Mouse (Mus musculus) liver, embryonic 15.5 days (tissue): ENCODE results near the gene Anapc7. TPM values are rescaled to one million over a fixed set of nuclear protein-coding genes. Genes with fewer than 3 reads are reported as not detected.

Source experiments
- ATAC-seq: fragments of 200-750 bp; cut with Nextera tagmentation; 2 replicates; pipeline ENCODE4 v1.8.0; 2017; ENCODE audit warnings: moderate number of reproducible peaks, mild to moderate bottlenecking, moderate library complexity; ENCODE audit not compliant: insufficient read depth
- H3K27ac ChIP-seq: fragments of 300-500 bp; sonication (generic); replicated peaks from 2 replicates; pipeline ENCODE4 v1.5.1; 2015; ENCODE audit warnings: mild to moderate bottlenecking, inconsistent platforms
- H3K27me3 ChIP-seq: fragments of 300-500 bp; sonication (generic); 2 replicates; pipeline ENCODE4 v1.6.1; 2015; ENCODE audit warnings: mild to moderate bottlenecking, inconsistent platforms
- H3K36me3 ChIP-seq: fragments of 300-500 bp; sonication (generic); replicated peaks from 2 replicates; pipeline ENCODE4 v1.6.1; 2015; ENCODE audit warnings: moderate library complexity, mild to moderate bottlenecking, inconsistent platforms
- H3K4me1 ChIP-seq: fragments of 300-500 bp; sonication (generic); replicated peaks from 2 replicates; pipeline ENCODE4 v1.6.1; 2015; ENCODE audit warnings: inconsistent platforms
- H3K4me2 ChIP-seq: fragments of 300-500 bp; sonication (generic); 2 replicates; pipeline ENCODE4 v1.6.1; 2015; ENCODE audit warnings: moderate library complexity, mild to moderate bottlenecking, inconsistent platforms
- H3K4me3 ChIP-seq: fragments of 300-500 bp; sonication (generic); replicated peaks from 2 replicates; pipeline ENCODE4 v1.5.1; 2015; ENCODE audit warnings: mild to moderate bottlenecking, inconsistent platforms
- H3K9ac ChIP-seq: fragments of 300-500 bp; sonication (generic); 2 replicates; pipeline ENCODE4 v1.6.1; 2015; ENCODE audit warnings: moderate library complexity, mild to moderate bottlenecking, inconsistent platforms
- H3K9me3 ChIP-seq: fragments of 300-500 bp; sonication (generic); replicated peaks from 2 replicates; pipeline ENCODE4 v1.6.1; 2016; ENCODE audit warnings: inconsistent platforms
- WGBS: fragments of 180-500 bp; shearing (Covaris S2); methylation state at CpG from one replicate; pipeline ENCODE4 v1.1.7; 2015; ENCODE audit warnings: mixed read lengths; ENCODE audit not compliant: insufficient replicate concordance; 5-methylcytosine and 5-hydroxymethylcytosine counted together
- polyA plus RNA-seq: library from polyadenylated mRNA; unstranded; fragments of >200 nt; fragmentation: Nextera tagmentation; extraction: Ambion mirVana; gene quantifications from 2 replicates; pipeline ENCODE4 v1.2.1, GENCODE M21; 2015

Anapc7 gene
- polyA plus RNA-seq, 1 experiment from 2014 or later = 14.4 TPM

DNA sequence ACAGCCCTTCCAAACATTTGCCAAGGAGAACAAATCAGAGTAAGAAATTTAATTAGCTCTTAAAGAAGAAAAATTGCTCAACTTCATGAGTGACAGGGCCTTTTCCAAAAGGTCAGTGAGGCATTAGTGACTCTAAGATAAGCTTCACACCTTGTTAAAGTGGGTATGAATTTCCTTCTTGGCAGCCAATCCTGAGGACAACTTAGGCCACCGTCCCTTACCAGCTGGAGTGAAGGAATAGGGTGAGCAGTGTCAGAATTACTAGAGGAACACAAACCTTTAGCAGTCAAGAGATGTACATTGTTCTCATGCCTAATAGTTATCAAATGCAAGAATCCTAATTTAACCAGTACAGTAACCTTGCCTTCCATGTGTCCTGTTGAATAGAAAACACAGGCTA lies 73.0 kb downstream of the Anapc7 start:
- H3K4me3 ChIP-seq = no peak overlapping the region
- ATAC-seq = no peak
- 90% methylated on average over 1 of the region's 1 CpGs for WGBS
- peaks cover 84% of the 10 kb centered on the region for H3K36me3 ChIP-seq
- H3K4me2 ChIP-seq = no peak overlapping the region
- peaks cover 21% of the 10 kb centered on the region for H3K4me1 ChIP-seq
- no peak overlapping the region for H3K27ac ChIP-seq
- H3K27me3 ChIP-seq = no peaks in the 10 kb centered on the region
- no peak overlapping the region for H3K9ac ChIP-seq
- H3K9me3 ChIP-seq = no peaks in the 10 kb centered on the region

Other genes with a start within 250 kb of the Anapc7 start
- 4.6 and 5.1 TPM in 2 replicates for gene Hvcn1, start 214.9 kb upstream of the Anapc7 start, polyA plus RNA-seq
- 0.73 and 0.89 TPM in 2 replicates for gene Tctn1, start 157.2 kb upstream of the Anapc7 start, polyA plus RNA-seq
- gene Pptc7, start 137.3 kb upstream of the Anapc7 start, polyA plus RNA-seq = 3.7 TPM in 2 replicates
- gene Rad9b, start 67.5 kb upstream of the Anapc7 start, polyA plus RNA-seq = 2.6 and 3.0 TPM in 2 replicates
- 87.8 and 103 TPM in 2 replicates for gene Vps29, start 67.3 kb upstream of the Anapc7 start, polyA plus RNA-seq
- gene Gpn3, start 49.8 kb upstream of the Anapc7 start, polyA plus RNA-seq = 48.7 and 53.5 TPM in 2 replicates
- gene Fam216a, start 49.3 kb upstream of the Anapc7 start, polyA plus RNA-seq = 16.9 and 19.1 TPM in 2 replicates
- 80.7 and 105 TPM in 2 replicates for gene Arpc3, start 29.8 kb upstream of the Anapc7 start, polyA plus RNA-seq
- gene Atp2a2, start 80.5 kb downstream of the Anapc7 start, polyA plus RNA-seq = 13.2 and 14.5 TPM in 2 replicates
- gene Ift81, start 192.8 kb downstream of the Anapc7 start, polyA plus RNA-seq = 1.3 and 2.3 TPM in 2 replicates
- gene P2rx7, start 222.2 kb downstream of the Anapc7 start, polyA plus RNA-seq = 1.5 TPM in 2 replicates